Mouse (Mus musculus): ENCODE results near the gene Prkg1.

- TF ChIP-seq CTCF (IDR thresholded peaks at IDR 0.05; ENCODE audit: extremely low read depth, insufficient read depth, low read length), result no peak
- no peak for TF ChIP-seq POLR2A (IDR thresholded peaks at IDR 0.05; ENCODE audit: extremely low read depth, insufficient read depth, low read length)
Observed at GRCm38 (mm10) chr19:30990390-30990789, 774.4 kb downstream of the Prkg1 start.
